29 mouse cellular contexts compared by ENCODE assay signal in the genomic region with DNA sequence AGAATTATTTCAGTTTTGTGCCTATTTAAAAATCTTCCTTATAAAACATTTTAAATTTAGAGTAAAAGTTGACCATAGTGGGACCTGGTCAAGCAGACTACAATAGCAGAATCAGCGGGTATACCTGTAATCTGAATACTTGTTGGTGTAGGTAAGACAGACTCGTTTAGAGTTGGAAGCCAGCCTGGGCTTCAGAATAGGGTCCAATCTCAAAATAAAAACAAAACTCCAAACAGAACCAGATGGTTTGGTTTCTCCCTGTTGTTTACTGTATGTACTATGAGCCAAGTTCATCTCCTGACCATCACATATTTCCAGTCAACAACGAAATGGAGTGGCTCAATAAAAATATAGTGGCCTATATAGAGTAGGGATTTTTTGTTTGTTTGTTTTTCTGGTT.
"Had no signal": no experiment of that assay in that cellular context is flagged by ENCODE, and none has a peak within 500 bp of the region (broad histone marks: within the 10 kb centered on the region; RNA-seq: fewer than 3 reads in every experiment).

No protein-coding gene starts in this region.

- H3K4me1 ChIP-seq: hindbrain, embryonic 13.5 days; hindbrain, embryonic 15.5 days; limb, embryonic 13.5 days; limb, embryonic 15.5 days had no signal

- H3K27ac ChIP-seq: heart, adult 2 months; heart, embryonic 13.5 days; heart, embryonic 15.5 days; hindbrain, embryonic 13.5 days; hindbrain, embryonic 15.5 days; hindbrain, postnatal 0 days; kidney, embryonic 15.5 days; kidney, postnatal 0 days; limb, embryonic 13.5 days; limb, embryonic 15.5 days; liver, embryonic 13.5 days; liver, embryonic 15.5 days had no signal

- H3K27me3 ChIP-seq: heart, embryonic 13.5 days; heart, embryonic 15.5 days; hindbrain, embryonic 13.5 days; hindbrain, embryonic 15.5 days; kidney, embryonic 15.5 days; limb, embryonic 13.5 days; limb, embryonic 15.5 days; liver, embryonic 13.5 days; liver, embryonic 15.5 days had no signal

- H3K4me2 ChIP-seq: heart, embryonic 11.5 days; heart, embryonic 13.5 days; heart, embryonic 15.5 days; hindbrain, embryonic 13.5 days; hindbrain, embryonic 15.5 days; kidney, embryonic 15.5 days; limb, embryonic 13.5 days; limb, embryonic 15.5 days; liver, embryonic 11.5 days; liver, embryonic 13.5 days; liver, embryonic 15.5 days had no signal

- H3K9me3 ChIP-seq: heart, embryonic 13.5 days; heart, embryonic 15.5 days; hindbrain, embryonic 13.5 days; hindbrain, embryonic 15.5 days; kidney, embryonic 15.5 days; limb, embryonic 13.5 days; limb, embryonic 15.5 days; liver, embryonic 13.5 days; liver, embryonic 15.5 days had no signal

- H3K4me3 ChIP-seq: heart, adult 2 months; heart, embryonic 13.5 days; heart, embryonic 15.5 days; hindbrain, embryonic 13.5 days; hindbrain, embryonic 15.5 days; kidney, embryonic 15.5 days; limb, embryonic 13.5 days; limb, embryonic 15.5 days; liver, embryonic 13.5 days; liver, embryonic 15.5 days had no signal

- DNase-seq: gastrocnemius, postnatal 14 days; gastrocnemius, postnatal 36 days; heart, adult 11 months; heart, adult 2 months; heart, postnatal 14 days; heart, postnatal 36 days; kidney, adult 11 months; kidney, adult 2 months; kidney, adult 9 months; kidney, postnatal 14 days; kidney, postnatal 36 days; layer of hippocampus, adult 9-11 months; layer of hippocampus, postnatal 36 days; left cerebral cortex, postnatal 4 days; liver, embryonic 13.5 days; liver, postnatal 0 days had no signal

- H3K9ac ChIP-seq: heart, embryonic 13.5 days; heart, embryonic 15.5 days; hindbrain, embryonic 13.5 days; hindbrain, embryonic 15.5 days; kidney, embryonic 15.5 days; limb, embryonic 13.5 days; limb, embryonic 15.5 days; liver, embryonic 13.5 days; liver, embryonic 15.5 days; liver, postnatal 0 days had no signal

- ATAC-seq: hindbrain, postnatal 0 days; intestine, embryonic 16.5 days; liver, postnatal 0 days had no signal

- H3K36me3 ChIP-seq: heart, embryonic 15.5 days; hindbrain, embryonic 13.5 days; hindbrain, embryonic 15.5 days; limb, embryonic 13.5 days; limb, embryonic 15.5 days; liver, embryonic 15.5 days had no signal
